Mouse (Mus musculus) megakaryocyte, embryonic 14.5 days (primary cell): ENCODE data around the gene Eif4a3.

Experiments used
- FLI1 ChIP-seq: IDR thresholded peaks from 2 replicates; pipeline ENCODE4 v1.6.1; 2012; ENCODE audit warnings: low read length, inconsistent platforms, mixed read lengths
- GATA1 ChIP-seq: IDR thresholded peaks from 3 replicates; pipeline ENCODE4 v1.6.1; 2012; ENCODE audit warnings: mixed read lengths, low read length, inconsistent platforms, borderline replicate concordance

DNA sequence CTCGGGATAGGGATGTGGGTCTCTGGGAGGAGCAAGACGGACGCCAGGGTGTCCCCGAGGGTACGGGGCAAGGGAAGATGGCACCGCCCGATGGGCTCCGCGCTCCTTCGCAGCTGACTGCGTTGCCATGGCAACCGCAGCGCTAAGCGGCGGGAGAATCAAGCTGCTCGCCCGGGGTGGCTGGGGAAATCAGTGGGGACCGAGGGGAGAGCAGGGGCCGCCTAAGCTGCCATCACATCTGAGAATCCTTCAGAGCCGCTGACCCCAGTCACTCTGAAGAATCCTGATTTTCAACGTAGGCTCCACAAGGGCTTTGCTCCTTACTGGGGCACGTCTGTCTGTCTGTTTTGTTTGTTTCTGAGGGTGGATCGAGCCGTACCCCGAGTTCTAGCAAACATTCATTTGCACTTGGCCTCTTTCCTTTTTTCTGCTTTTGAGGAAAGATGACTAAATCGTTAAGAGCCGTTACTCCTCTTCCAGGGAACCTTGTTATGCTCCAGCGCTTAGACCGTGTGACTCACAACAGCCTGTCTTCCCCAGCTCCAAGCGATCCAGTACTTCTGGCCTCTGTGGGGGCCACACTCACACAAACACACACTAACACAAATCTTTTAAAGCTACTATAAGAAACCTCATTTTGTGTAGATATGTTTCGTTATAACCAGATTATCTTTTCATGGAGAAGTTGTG, 502 bp upstream of the Eif4a3 start:
- TF ChIP-seq GATA1 (no peak), FLI1 (no peak; the same call in 1 of the 2 replicates)
